Mouse (Mus musculus) testis, adult 2 months (tissue): ENCODE results near the gene Gm20479.

Experiments used
- CTCF ChIP-seq: fragments of 200-500 bp; IDR thresholded peaks from 2 replicates; pipeline ENCODE4 v1.5.1; 2012; ENCODE audit warnings: low read depth, mild to moderate bottlenecking, inconsistent platforms, low read length, moderate library complexity; ENCODE audit not compliant: control insufficient read depth, insufficient read depth, insufficient replicate concordance
- POLR2A ChIP-seq: fragments of 200-500 bp; IDR thresholded peaks from 2 replicates; pipeline ENCODE4 v1.6.1; 2012; ENCODE audit warnings: low read depth, mild to moderate bottlenecking, inconsistent platforms, low read length, moderate library complexity; ENCODE audit not compliant: control insufficient read depth

DNA sequence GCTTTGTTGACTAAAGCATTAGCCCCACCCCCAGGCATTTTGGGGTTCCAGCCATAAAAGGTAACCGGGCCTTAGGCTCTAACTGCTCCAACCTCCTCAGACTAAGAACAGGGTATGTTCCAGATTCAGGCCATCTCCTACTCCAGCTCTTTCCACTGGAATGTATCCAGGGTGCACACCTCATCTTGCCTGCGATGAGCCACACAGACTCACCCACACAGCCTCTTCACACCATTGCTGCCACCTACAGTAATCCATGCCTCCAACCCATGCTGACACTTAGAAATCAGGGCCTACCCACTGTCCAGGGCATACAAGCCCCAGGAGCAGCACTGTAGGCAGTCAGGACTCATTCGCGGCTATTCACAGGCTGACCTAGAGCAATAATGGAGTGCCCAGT, 18.1 kb downstream of the Gm20479 start:
- TF ChIP-seq POLR2A: no peak
- TF ChIP-seq CTCF: no peak
